In the genomic region with DNA sequence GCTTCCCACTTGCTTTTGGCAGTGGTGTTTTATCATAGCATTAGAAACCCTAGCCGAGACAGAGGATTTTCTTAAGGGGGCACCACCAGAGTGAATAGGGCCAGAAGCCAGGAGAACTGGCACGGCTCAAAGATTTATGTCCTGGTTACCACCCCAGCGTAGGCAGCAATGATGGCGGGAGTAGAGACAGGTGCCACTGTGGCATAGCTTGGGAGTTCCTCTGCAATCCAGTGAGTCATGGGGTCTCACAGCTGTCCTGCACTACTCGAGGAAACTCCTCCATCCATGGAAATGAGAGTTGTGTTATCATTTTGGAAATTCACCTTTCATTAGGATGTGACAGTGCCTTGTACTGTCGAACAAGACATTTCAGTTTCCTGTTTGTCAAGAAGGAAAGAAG, we compare ENCODE assay signal across 16 mouse cellular contexts.
"Had no signal": no experiment of that assay in that cellular context is flagged by ENCODE, and none has a peak within 500 bp of the region (broad histone marks: within the 10 kb centered on the region; RNA-seq: fewer than 3 reads in every experiment).

No protein-coding gene starts in this region.

- DNase-seq: retina, postnatal 1 day; right cerebral cortex, adult 18-20 months; right cerebral cortex, postnatal 14 days; right cerebral cortex, postnatal 25 days; right cerebral cortex, postnatal 4 days; spleen, adult 18-20 months; thymus, adult 18-20 months; thymus, adult 2 months; thymus, postnatal 14 days; thymus, postnatal 25 days; thymus, postnatal 36 days; thymus, postnatal 4 days had no signal

- H3K36me3 ChIP-seq: neural tube, embryonic 13.5 days; neural tube, embryonic 15.5 days; stomach, embryonic 15.5 days had no signal

- H3K4me1 ChIP-seq: stomach, embryonic 15.5 days had no signal

- H3K4me3 ChIP-seq: neural tube, embryonic 13.5 days; neural tube, embryonic 15.5 days; stomach, embryonic 15.5 days had no signal

- H3K4me2 ChIP-seq: neural tube, embryonic 13.5 days; neural tube, embryonic 15.5 days; stomach, embryonic 15.5 days had no signal

- H3K27me3 ChIP-seq: neural tube, embryonic 13.5 days; neural tube, embryonic 15.5 days; stomach, embryonic 15.5 days had no signal

- H3K27ac ChIP-seq: neural tube, embryonic 13.5 days; neural tube, embryonic 15.5 days; stomach, embryonic 15.5 days; stomach, postnatal 0 days had no signal

- H3K9me3 ChIP-seq: neural tube, embryonic 13.5 days; neural tube, embryonic 15.5 days; stomach, embryonic 15.5 days had no signal
